Mouse (Mus musculus) heart, postnatal 0 days (tissue): Measurements from ENCODE around the gene Gm11492.

Experiments
- CTCF ChIP-seq: IDR thresholded peaks from 2 replicates; pipeline ENCODE4 v1.5.1; 2016; ENCODE audit warnings: antibody characterized with exemption, control low read depth, low read depth
- EP300 ChIP-seq: IDR thresholded peaks from 2 replicates; pipeline ENCODE4 v1.6.1; 2016; ENCODE audit warnings: antibody characterized with exemption, low read depth

DNA sequence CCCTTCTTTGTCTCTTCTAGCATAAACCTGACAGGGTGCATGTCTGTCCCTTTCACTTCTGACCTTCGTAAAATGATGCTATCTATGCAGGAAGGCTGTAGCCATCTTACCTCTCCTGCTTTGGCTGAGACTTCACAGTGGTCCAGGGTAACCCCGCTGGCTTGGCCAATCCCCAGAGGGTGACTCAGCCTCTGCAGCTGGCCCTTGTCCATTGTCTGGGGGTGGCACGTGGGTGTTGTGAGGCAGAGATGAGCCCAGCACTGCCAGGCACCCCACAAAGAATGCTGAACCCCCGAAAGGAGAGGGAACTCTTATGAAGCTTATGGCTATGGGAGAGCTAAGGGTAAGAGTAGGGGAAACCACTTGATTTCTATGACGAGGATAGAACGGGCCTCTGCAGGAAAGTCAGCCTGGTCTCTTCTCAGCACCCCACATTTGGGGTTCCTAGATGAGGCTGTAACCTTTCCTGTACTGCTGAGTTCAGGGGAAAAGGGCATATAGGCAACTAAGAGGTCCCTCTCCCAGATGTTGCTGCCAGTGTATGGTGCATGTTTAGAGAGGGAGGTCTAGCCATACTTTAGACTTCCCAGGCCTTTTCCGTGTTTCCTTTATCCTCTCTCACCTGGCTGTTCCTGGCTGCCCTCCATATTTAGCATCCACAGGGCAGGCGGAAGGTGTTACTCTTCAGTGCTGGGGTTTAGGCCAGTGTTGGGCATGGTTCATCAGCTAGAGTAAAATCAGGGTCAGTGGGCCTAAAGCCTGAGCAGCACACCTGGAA is 15.7 kb downstream of the Gm11492 start:
- TF ChIP-seq CTCF (no peak), EP300 (no peak)
